Mouse (Mus musculus) adrenal gland, adult 8-10 months (tissue): ENCODE measurements around the gene Pi4ka. TPM values are rescaled to one million over a fixed set of nuclear protein-coding genes. Genes with fewer than 3 reads are reported as not detected.

Experiments used
- DNase-seq: peaks from one replicate; pipeline ENCODE4 v3.0.0; 2022
- total RNA-seq, 4 experiments: library from RNA; stranded (reverse); gene quantifications; 2 replicates each; pipeline ENCODE4 v1.2.4; 2022

Pi4ka gene
- total RNA-seq, 4 experiments from 2014 or later, result 86.3 to 111 (median 102) TPM

- DNase-seq, result no peak
These were observed 135.0 kb downstream of the Pi4ka start for GRCm38 (mm10) chr16:17271124-17271523.

DNA sequence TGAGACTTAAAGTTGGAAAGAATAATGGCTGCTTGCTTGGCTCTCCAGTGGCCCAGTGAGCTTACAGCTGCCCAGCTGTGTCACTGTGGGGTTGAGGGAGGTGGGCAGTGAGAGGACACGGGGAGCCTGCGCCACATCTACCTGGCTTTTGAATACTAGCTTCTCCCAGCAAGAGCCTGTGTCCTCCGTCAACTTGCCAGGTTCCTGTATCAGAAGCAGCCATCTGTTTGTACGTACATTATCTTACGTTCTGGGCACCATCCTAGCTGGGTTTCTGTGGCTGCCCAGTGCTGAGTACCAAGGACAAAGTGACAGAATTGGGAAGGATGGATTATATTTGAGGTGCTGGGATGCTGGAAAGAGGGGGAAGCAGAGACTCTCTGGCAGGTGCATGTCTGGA, 136.2 kb downstream of the Pi4ka start:
- no peak for DNase-seq

DNA sequence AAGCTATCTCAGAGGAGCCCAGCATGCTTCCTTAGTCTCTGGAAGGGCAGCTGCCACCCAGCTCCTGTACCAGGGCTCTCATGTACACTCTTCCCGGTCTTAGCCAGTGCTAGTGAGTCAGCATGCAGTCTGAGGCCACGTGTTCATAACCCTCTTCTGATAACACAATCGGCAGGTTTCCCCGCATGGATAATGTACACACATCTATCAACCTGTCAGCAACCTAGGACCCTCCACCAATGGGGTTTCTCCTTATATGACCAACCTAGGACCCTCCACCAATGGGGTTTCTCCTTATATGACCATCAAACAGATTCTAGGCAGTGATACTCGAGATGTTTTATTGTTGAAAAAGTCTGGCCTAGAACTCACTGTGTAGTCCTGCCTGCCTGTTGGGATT, 138.2 kb downstream of the Pi4ka start:
- no peak for DNase-seq

DNA sequence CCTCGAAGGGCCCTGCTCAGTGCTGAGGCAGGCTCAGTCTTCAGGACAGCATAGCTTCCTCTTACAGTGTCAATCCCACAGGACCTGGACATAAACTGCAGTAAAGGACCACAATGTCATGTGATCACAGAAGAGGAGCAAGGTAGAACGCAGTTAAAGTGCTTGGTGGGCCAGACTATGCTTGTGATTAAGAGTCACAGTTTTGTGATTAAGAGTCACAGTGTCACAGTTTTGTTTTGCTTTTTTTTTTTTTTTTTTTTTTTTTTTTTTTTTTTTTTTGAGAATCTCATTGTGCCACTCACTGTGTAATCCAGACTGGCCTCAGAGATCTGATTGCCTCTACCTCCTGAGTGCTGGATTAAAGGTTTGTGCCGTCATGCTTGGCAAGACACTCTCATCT, 140.0 kb downstream of the Pi4ka start:
- DNase-seq, result no peak

DNA sequence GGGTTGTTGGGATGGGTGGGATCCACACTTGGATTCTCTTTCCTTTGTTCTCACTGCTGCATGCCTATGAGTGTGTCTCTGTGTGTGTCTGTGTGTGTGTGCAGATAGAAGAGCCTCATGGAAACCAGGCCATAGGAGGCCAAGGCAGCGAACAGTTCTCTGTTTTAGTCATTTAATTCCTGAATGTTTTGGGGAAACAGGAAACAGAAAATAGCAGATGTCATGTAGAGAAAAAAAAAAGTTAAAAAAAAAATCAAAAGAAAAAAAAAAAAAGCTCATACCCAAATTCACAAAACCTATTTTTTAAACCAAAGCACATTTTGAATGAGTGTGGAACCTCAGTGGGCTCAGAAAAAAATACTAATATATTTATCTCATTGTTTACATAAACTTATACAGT, 144.8 kb downstream of the Pi4ka start:
- DNase-seq, result no peak

DNA sequence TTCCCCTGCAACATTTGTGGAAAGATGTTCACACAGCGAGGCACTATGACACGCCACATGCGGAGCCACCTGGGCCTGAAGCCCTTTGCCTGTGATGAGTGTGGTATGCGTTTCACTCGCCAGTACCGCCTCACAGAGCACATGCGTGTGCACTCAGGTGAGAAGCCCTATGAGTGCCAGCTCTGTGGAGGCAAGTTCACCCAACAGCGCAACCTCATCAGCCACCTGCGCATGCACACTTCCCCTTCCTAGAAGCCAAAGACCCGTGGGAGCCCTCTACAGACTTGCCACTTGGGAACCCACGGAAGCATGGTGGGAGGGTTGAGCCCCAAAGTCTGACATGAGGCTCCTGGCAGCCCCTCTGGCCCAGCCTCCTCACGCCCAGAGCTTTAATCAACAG, 147.2 kb downstream of the Pi4ka start:
- DNase-seq, result no peak

DNA sequence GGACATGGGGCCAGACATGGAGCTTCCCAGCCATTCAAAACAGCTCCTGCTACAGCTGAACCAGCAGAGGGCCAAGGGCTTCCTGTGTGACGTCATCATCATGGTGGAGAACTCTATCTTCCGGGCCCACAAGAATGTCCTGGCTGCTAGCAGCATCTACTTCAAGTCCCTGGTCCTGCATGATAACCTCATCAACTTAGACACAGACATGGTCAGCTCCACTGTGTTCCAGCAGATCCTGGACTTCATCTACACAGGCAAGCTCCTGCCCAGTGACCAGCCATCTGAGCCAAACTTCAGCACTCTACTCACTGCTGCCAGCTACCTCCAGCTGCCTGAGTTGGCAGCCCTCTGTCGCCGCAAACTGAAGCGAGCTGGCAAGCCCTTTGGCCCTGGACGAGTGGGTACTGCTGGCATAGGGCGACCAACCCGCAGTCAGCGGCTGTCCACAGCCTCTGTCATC, 148.7 kb downstream of the Pi4ka start:
- DNase-seq, result no peak

GRCm38 (mm10) chr16:17255270-17255669, 150.8 kb downstream of the Pi4ka start:
- no peak for DNase-seq

- no peak for DNase-seq
These were observed 152.0 kb downstream of the Pi4ka start for GRCm38 (mm10) chr16:17254005-17254597.

DNA sequence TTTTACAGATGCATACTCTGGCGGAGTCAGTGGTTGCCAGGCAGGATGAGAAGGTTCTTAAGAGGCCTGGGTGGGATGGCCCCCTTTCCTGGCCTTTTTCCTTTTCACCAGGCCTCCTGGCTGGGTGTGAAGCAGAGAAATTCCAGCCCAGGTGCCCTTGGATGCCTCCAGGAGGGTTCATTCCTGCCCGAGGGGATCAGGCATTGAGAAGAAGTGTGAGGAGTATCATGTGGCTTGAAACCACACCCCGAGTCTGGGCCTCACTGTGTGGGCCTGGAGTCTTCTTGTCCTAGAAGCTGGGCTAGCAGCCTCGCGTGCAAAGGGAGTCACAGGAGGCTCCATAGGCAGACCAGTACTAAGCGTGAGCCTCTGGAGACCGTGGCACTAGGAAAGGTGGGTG, 153.3 kb downstream of the Pi4ka start:
- no peak for DNase-seq

DNA sequence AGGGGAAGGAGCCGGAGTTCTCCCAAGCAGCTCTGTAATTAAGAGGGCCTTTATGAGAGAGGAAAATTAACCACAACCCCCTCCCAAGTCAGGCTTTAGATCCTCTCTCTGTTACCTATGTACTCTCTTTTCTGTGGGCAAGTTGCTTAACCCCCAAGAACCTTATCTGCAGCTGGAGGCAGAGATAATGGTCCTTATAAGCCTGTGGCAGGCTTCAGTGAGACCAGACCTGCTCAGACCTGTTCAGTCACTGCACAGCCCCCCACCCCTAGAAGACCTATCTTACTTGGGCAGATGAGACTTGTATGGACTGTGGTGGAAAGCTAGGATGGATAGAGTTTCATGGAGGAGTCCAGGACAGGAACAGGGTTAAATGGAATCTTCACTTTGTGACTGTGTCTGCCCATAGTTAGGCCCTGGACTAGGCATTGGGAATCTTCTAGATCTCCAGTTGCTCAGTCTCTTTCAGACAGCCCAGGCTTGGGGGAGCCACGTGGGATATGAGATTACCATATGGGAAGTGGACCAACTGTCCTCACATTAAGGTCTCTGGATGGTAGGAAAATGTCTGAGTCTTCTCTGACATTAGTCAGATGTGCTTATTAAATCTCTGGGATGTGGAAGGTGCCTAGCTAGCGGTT, 153.9 kb downstream of the Pi4ka start:
- no peak for DNase-seq

- DNase-seq, result peak; percentile 67
These were observed 154.6 kb downstream of the Pi4ka start for GRCm38 (mm10) chr16:17251539-17251938.

- peak; percentile 74 for DNase-seq
These were observed 157.0 kb downstream of the Pi4ka start for GRCm38 (mm10) chr16:17249135-17249534.

DNA sequence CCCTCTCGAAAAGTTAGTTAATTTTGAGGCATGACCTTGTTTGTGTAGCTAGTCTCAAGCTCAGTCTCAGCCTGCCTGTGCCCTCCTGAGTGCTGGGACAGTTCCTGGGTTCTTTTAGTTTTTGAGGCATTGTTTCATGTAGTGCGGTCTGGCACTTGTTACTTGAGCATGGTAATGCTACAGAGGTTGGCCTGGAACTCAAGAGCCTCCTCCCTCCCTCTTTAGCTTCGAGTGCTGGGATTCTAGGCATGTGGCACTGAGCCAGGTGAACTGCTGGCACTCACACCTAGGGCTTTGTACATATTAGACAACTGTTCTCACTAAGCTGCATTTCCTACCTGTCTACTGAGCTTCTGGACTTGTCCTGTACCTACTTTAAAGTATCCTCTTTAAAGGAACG, 158.4 kb downstream of the Pi4ka start:
- DNase-seq, result no peak

DNA sequence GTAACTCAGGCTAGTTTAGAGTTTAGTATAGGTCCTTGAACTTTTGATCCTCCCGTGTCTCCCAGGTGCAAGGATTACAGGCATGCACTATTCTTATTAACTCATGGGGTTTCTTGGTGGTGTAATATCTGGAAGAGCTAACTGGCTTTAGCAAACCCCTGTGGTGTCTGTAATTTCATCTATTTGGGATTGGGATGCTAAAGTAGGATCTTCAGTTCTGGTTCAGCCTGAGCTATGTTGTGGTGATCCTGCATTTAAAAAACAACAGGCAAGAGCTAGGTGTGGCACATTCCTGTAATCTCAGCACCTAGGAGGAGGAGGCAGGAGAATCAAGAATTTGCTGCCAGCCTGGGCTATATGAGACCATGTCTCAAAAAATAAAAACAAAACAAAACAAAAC, 161.1 kb downstream of the Pi4ka start:
- no peak for DNase-seq

- DNase-seq, result no peak
These were observed 162.4 kb downstream of the Pi4ka start for GRCm38 (mm10) chr16:17243731-17244130.

DNA sequence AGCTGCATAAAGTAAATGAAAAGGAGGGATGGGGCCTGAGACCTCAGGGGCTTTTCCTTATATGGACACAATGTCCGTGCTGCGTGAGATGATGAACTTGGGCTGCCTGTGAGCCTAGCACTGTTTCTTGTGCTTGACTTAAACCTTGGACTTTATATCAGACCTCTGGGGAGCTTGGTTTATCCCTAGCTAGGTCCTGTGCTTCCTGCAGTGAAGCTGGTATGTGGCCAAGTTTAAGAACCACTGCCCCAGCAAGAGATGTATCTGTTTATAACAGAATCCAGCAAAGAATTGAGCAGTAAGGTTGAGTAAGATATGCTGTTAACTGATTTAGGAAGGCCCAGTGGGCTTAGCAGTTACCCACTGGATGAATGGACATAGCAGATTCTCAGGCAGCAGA, 166.7 kb downstream of the Pi4ka start:
- no peak for DNase-seq

GRCm38 (mm10) chr16:17237634-17238033, 168.5 kb downstream of the Pi4ka start:
- no peak for DNase-seq

DNA sequence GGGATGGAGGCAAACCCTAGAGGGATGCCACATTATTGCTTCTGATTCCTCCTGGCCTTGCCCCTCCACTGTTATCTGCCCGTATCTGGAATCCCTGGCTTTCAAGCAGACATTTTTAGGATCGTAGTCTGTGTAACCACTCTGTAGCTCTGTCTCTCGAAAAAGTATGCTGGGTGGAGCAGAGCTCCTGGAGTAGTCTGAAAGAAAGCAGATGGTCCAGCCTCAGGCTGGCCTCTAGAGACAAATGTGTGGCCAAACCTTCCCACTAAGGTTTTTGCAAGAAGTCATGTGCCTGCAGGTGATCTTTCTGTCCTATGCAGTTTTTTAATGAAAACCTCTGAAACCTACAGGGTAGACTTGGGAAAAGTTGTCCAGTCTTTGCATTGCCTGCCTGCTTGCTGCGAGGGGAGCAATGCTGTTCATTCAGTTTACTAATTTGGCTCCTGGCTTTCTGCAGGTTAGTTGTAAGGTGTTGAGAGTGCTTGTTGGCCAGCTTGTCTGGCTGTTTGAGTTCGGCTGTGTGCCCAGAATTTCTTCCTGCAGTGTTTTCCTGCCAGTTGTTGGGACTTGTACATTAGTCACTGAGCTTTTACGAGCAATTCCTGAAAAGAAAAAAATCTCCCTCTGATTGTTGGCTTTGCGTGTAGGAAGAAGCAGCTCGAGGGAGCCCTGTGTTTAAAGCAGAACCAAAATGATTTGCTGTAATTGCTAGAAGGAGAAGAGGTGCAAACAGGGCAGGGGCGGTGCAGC, 171.0 kb downstream of the Pi4ka start:
- DNase-seq, result no peak

DNA sequence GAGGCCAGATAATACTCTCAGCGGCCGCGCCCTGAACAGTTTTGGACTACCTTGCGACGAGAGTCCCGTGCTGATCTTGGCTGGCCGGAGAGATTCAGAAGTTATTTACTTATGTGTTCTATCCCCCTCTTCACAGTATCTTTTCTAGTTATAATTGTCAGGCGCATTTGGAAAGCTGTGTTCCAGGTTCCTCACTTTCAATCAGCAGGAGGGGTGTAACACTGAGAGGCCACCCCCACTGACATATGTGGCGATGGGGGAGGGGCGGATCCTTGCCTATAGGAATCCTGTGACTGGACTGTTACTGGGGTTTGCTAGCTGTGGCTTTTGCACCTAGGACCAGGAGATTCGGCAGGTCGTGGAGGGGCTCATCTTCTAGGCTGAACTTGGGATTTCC, 171.6 kb downstream of the Pi4ka start:
- DNase-seq, result no peak

DNA sequence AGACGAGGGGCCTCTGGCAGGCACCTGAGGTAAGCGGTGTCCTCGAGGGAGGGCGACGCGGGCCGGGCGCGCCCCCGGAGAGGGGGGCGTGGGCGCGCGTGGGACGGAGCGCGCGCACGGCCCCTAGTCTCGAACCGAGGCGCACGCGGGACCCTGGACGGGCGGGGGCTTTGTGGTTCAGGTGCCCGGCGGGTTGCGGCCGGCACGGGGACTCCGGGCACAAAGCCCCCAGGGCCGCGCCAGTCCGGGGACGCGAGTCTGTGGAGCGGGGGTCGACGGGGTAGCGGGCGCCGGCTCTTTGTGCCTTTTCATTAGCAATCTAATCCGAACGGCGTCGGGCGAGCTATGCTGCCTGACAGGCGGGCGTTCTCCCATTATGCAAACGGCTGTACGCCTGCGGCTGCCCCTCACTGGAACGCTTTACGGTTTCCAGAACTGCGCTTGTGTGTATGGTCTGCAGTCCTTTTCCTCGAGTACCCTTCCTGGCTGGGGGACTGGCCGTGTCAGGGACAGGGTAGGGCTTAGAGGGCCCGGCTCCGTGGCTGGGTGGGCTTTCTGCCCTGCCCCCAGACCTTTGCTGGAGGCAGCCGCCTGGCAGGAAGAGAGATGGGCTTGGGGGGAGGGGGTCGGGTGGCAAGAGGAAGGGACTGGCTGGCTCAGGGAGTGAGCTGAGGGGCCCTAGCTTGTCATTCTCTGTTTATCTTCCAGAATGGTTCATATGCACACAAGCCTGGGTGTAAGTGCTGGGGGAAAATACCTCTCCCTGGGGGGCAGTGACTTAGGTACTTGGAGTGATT, 172.2 kb downstream of the Pi4ka start:
- no peak for DNase-seq

DNA sequence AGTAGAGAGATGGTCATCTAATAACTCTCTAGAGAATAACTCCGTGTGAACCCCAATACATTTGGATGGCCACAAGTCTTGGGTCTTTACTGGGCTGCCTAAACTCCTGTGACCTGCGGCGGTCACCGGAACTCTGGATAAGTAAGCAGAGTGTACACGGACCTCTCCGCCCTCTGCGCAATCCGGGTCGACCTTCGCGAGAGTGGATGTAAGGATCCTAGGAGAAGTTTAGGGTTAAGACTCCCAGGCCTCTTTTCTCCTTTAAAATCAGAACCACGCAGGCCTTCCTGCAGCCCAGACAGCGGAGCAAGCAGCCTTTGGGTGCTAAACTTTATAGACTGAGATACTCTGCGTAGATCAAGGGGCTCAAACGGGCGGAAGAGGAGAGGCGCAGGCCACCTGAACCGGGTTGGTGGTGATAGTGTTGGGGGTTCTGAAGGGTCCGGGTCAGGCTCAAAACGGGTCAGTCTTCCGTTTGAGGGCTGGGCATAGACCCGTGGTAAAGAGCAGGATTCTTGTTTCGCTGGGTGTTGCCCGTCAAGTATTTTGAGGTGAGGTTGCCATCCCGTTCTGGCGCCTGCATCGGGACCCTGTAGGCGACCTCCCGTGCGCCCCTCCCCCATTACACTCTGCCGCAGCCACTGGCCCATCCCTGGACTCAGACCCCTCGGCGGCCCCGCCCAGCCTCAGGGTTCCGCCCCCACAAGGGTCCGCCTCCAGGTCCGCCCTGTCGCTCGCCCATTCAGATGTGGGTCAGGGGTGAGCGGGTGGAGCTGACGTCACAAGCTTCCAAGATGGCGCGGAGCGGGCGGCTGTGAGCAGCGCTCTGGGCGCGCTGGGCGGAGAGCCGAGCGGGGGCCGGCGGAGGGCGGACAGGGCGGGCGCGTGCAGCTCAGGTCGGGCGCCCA, 173.1 kb downstream of the Pi4ka start, which contains the start of gene Hic2:
Gene Hic2, plus strand, starts transcription at position 779 of the 908 bp plus-strand sequence.
- peak; percentile 95 for DNase-seq
